Mouse (Mus musculus) adrenal gland, adult 2 months (tissue): Measurements from ENCODE around the gene Sema4b. TPM values are rescaled to one million over a fixed set of nuclear protein-coding genes. Genes with fewer than 3 reads are reported as not detected.

Source experiments
- DNase-seq: peaks from one replicate; pipeline ENCODE4 v3.0.0; 2021
- long read RNA-seq: library from polyadenylated mRNA; stranded (forward); transcript quantifications from one replicate; pipeline ENCODE4 v2.0.0, GENCODE M21; 2021
- polyA plus RNA-seq: library from polyadenylated mRNA; depleted of rRNA; stranded (reverse); fragments of >200 nt; gene quantifications from 2 replicates; pipeline ENCODE4 v1.2.3, GENCODE M21; 2012; rRNA removed
- total RNA-seq, 2 experiments: library from RNA; stranded (reverse); gene quantifications; 2 replicates each; pipeline ENCODE4 v1.2.3; 2021

Sema4b gene
- total RNA-seq = 10 to 100 TPM; 57.7 to 66.4 TPM
- 55.1 and 65.8 TPM in 2 replicates for polyA plus RNA-seq
- long read RNA-seq, transcript Sema4b-204 (14 exons, 3,760 nt) = minor isoform, 7 of 26 reads
- long read RNA-seq, transcript Sema4b-201 (15 exons, 3,949 nt) = major isoform, 11 of 26 reads
- long read RNA-seq, partial matches to known transcripts = 2 of 26 reads
- long read RNA-seq, other reads (novel, unspliced or antisense) = 6 of 26 reads

DNA sequence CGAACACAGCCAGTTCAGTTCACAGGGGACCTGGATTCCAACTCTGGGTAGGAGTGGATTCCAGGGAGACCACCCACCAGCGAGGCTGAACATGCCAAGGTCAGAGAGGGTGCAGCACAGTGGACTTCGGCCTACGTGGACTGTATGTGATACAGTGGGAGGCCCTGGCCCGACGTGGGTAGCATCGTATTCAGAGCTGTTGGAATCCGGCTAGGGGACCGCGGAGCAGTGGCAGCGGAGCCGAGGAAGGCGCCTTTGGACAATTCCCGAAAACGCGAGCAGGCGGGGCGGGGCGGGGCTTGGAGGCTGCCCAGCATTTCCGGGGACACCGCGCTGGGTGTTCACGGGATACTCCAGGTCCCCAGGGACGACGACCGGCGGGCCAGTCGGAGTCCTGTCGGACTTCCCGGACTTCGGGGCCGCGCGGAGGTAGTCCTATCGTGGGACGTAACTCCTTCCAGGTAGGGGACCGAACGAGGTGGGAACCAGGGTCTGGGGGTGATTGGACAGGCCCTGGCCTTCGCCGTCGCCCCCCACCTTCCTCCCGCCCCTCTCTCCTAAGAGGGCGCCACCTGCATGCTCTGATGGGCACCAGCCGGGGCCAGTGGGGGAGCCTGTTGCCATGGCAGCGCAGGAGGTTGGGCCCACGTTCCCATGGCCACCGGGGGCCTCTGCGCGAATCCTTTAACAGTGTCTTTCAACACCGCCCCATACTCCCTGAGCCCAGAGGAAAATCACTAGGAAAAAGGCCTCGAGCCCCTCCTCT, at the start of gene Sema4b:
Gene Sema4b, plus strand, starts transcription at position 311 of the 766 bp plus-strand sequence.
- peak; percentile 97 for DNase-seq

DNA sequence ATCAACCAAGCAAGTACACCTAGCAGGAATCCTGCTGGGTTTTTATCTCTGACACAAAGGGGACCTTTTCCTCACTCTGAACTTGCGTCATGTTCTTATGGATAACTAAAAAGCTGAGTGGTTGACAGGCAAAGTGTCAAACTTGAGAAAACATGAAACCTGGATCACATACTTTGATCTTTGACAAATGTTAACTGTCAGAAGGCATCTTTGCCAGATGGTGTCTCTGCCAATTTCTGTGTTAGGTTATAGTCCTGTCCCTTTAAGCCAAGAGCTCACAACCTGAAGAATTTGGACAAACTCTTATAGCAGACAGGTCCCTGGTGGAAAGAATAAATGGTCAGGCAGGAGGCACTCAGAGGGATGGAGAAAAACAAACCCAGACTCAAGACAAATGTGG, 48.3 kb upstream of the Sema4b start:
- no peak for DNase-seq

DNA sequence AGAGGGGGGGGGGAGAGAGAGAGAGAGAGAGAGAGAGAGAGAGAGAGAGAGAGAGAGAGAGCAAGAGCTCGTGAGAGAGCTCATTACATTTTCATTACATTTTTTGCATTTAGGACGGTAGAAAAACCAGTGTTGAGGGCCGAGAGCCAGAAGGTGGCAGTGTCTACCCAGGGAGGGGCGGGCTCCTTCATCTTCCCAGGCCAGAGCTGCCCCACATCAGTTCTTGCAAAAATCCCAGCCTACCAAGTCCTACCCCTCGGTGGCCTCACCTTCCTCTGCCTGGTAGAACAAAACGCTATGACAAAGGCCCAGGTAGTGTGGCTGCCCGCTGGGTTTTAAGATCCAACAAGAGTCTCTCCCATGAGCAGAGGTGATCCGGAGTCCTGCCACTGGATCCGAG, 45.8 kb upstream of the Sema4b start:
- peak; percentile 81 for DNase-seq

DNA sequence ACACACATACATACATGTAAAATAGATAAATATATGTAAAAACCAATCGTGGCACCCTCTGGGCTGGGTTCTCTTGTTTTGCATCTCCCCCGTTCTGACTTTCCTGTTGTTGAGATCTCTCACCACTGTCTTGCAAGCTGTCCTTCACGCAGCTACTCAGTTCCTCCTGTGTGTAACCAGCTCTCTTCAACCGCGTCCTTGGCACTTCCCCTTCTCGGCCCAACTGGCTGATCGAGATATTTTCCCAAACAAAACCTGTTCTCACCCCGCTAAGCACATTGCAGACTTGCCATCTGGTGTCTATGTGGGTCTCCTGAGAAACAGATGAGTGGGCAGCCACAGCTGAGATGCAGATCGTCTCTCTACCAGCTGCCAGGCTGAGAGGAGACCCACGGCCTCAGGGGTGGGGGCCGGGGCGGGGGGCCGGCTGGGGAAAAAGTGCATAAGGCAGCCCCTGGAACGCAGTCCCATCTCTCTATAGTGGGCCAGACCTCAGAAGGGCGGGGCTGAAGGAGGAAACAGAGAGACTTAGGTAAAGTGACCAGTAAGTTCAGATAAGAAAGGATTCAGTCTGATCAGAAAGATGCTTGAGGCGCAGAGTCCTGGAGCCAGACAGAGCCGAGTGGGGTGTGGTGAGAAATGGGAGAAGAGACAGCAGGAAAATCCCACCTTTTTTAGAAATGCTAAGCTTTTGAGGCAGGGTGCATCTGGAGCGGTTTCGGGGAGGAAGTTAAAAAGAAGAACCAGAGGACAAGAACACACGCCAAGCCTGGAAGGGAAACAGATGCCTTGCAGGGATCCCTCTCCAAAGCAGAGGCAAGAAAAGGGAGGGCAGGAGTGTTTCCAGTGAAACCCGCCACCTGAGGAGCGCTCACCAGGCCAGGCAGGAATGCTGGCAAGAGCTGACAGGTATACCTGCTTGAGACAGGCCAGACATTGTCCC, 43.0 kb upstream of the Sema4b start:
- peak; percentile 64 for DNase-seq

- no peak for DNase-seq
Observed at GRCm38 (mm10) chr7:80144695-80145094, 41.9 kb upstream of the Sema4b start.

DNA sequence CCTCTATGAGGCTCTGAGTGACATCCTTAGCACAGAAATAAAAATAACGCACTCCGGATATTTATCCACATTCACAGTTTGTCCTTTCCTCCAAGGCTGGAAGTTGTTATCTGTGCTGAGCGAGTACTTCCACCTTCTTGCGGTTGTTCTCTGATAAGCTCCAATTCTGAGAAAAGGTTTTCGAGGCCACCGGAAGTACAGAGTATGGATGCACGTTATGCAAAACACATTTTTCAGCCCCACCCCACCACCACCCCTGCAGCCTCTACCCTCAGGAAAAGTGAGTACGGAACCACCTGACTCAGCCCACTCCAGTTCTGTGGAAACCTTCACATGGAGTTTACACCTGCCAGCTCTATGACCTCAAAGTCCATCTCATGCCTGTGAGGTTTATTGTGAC, 40.6 kb upstream of the Sema4b start:
- DNase-seq = no peak

DNA sequence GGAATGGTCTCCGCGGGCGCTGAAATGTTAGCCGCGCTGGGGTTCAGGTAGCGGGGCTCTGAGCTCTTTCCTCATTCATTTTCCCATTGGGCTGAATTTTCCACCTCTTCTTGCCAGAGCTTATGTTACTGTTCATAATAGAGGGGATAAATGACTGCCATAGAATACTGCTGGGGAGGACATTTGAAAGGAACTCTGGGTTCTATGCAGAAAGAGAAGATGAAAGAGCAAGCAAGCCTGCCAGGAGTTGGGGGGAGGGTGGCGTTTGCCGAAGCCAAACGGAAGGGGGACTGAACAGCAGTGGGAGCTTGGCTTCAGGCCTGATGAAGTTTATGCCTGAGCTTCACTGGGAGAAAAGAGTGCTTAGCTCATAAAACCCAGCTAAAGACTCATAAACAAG, 37.3 kb upstream of the Sema4b start:
- no peak for DNase-seq

DNA sequence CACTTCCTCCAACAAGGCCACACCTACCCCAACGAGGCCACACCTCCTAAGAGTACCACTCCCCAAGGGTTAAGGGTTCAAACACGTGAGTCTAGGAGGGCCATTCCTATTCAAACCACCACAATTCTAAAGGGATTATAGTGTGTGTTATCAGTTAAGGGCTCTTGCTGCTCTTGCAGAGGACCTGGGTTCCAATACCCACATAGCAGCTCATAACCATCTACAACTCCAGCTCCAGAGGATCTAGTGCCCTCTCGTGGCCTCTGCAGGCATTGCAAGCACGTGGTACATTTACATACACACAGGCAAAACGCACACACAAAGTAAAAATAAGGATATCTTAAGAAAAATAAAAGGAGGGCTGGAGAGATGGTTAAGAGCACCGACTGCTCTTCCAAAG, 34.5 kb upstream of the Sema4b start:
- DNase-seq = no peak

- DNase-seq = no peak
Observed at GRCm38 (mm10) chr7:80152756-80153155, 33.9 kb upstream of the Sema4b start.

- no peak for DNase-seq
Observed at GRCm38 (mm10) chr7:80154689-80155088, 32.0 kb upstream of the Sema4b start.

- DNase-seq = peak; percentile 83
Observed at GRCm38 (mm10) chr7:80156711-80157227, 29.9 kb upstream of the Sema4b start.

DNA sequence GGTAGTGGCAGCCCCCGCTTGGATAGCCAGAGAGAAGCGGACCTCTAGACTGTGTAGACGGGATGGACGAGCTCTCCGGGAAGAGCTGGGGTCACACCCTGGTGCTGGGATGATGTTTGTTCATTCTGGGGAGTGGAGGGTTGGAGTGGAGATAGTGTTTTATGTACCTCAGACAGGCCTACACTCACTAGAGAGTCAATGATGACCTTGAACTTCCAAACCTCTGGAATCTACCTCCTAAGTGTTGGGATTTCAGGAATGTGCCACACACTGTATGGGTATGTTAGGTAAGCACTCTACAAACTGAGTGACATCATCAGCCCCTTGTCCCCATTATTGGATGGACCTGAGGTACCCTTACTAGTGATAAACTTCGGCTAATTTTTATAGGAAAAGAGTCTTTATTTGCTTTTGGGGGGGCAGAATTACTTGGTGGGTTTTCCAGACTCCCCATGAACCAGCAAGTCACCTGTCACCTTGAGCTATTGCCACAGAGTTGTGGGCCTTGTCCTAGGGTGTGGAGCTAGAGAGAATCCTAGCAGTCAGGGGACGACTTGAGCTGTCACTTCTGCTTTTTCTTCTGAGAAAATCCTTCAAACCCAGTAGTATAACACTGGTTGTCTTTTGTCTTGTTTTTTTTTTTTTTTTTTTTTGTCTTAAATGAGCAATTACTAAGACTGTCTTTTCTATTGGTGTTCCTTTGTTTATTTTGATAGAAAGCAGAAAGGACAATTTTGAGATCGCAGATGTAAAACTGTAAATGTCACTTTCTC, 28.0 kb upstream of the Sema4b start:
- no peak for DNase-seq

DNA sequence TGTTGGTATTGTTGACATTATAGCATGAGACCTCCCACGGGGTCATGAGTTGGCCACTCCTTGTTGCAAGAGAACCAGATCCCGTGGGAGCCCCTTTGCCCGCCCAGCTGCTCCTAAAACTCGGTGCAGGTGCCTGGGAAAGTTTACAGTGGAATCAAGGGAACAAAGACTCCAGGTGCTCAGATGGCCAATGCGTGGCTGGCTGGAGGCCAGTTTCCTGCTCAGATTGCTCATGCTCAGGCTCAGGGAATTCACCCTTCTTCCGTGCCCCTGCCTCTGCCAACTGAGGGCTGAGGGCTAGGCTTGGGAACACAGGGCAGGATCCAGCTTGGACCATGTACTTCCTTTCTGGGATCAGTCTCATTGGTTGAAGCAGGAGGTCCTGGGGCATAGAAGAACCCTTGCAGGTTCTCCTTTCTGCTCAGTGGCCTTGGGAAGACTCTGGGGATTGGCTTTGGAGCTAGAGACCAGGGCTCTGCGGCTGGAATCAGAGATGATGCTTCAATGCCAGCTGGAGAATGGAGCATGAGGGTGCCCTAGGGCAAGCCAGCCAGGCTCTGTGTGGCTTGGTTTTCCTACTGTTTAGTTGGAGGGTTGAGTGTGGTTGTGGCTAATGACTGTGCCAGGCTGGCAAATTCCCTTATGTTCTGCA, 26.2 kb upstream of the Sema4b start:
- peak; percentile 36 for DNase-seq

- DNase-seq = peak; percentile 62
Observed at GRCm38 (mm10) chr7:80160945-80161306, 25.7 kb upstream of the Sema4b start.

GRCm38 (mm10) chr7:80165432-80165831, 21.2 kb upstream of the Sema4b start:
- DNase-seq = peak; percentile 81

DNA sequence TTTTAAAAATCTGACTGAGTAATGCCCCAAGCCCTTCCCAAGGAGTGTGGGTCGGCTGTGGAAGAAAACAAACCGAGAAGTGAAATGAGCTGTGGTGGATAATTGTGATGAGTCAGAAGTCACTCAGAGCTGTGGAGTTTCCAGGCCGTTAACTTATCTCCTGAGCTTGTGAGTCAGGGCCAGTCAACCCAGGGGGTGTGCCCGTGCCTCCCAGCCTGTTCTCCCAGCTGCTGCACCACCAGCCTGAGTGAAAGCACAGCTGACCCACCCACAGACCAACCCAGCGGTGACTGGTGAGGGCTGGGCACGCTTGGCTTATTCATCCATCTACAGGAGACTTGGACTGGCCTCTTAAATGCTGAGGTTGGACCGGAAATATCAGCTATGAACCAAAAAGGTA, 19.9 kb upstream of the Sema4b start:
- DNase-seq = peak; percentile 94

DNA sequence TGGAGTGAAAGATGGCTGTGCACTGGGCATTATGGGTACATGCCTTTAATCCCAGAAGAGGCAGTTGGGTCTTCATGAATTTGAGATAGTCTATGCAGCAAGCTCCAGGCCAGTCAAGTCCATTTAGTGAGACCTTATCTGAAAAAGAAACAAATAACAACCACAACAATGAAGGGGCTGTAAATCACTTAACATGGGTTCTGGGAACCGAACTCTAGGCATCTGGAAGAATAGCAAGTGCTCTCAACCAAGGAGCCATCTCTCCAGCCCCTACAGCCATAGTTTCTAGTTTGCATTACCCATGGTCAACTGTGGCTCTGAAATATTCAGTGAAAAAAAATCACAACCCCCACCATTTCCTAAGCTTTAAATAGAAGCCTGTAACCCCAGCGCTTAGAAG, 16.8 kb upstream of the Sema4b start:
- no peak for DNase-seq

DNA sequence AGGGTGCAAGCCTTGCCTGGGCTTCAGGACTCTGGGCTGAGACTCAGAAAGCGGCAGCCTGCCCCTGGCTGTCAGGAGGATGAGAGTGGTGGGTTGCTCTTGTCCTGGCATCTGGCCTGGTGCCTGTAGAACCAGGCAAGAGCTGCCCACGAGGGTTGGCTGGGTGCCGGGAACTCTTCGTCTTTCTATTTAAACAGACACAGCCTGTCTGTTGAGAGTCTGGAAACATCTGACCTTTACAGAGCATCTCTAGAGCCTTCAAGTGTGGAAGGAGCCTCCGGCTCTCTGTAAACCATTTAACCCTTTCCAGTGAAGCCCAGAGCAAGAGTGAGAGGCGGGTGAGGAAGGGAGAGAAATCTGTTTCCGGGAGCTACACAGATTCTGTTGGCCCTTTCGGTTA, 15.3 kb upstream of the Sema4b start:
- DNase-seq = peak; percentile 66

DNA sequence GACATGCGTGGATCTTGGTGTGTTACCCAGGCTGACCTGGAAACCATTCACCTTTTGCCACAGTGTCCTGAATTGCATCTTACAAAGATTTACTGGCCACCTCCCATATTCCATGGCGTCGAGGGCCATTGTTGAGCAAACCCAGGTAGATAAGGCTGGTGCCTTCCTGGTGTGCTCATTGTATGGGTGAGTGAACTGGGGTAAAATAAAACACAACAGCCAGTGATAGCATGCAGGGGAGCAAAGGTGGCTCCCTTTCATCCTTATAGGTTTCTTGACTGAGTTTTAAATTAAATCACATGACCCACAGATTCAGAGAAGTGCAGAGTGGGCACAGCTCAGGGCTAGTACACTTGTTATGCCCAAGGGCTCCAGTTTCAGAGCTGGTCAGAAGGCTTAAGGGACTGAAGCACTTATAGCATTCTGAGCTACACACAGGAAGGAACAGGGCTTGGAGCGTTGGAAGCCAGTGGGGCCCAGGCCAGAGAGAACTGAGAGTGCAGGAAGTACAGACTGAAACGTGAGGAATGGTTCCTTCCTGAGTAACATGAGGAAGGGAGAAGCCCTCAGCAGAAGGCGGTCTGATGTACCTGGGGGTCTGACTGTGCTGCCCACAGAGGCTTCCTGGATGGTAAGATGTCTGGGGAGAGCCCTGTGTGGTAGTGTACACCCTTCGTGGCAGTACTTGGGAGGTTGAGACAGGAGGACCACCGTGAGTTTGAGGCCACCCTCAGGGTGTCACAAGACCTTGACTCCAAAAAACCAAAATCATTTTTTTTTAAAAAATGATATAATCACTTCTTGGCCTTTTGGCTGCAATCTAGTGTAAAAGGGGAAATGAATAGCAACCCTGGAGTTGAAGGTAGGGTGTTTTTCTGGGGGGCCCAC, 14.3 kb upstream of the Sema4b start:
- DNase-seq = no peak

DNA sequence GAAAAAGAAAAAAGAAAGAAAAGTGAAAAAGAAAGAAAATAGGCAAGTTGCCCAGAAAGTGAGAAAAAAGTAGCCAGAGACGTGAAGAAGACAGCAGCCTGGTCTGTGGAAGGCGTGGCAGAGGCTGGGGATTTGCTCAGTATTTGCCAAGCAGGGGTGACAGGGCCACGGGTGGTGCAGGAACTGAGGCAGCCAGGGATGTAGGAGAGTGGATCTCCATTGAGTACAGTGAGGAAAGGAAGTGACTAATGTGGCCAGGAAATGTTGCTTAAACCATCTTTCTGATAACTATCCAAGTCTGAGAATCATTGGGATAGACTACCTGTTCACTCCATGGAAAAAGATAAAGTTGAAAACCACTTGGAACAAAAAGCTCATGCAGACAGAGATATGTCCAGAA, 10.5 kb upstream of the Sema4b start:
- no peak for DNase-seq
